Mouse (Mus musculus) cerebellum, postnatal 10 days (tissue): ENCODE measurements at regions not wholly inside any gene's neighbourhood (a gene's known extent, or its start where the extent isn't known, plus 50 kb on each side); places are given as distances from the start of the nearest gene placed in this dataset.

ENCODE experiments used
- DNase-seq, 2 experiments: peaks; one replicate each; pipeline ENCODE4 v3.0.0; 2021; ENCODE audit warnings: mixed read lengths in 2 of 2

- DNase-seq, result peak in 1 of 2 experiments; percentile 5
These were observed 205.1 kb upstream of the Epha3 start for GRCm38 (mm10) chr16:64068787-64069673.

- DNase-seq, result peak; percentile 6 to 13
These were observed 198.6 kb upstream of the Epha3 start for GRCm38 (mm10) chr16:64062584-64062983.

GRCm38 (mm10) chr16:64058712-64059111 is 194.7 kb upstream of the Epha3 start:
- peak; percentile 19 to 27 for DNase-seq

GRCm38 (mm10) chr16:64054346-64054745 is 190.4 kb upstream of the Epha3 start:
- DNase-seq, result peak; percentile 25 to 47

- no peak for DNase-seq
These were observed 184.1 kb upstream of the Epha3 start for GRCm38 (mm10) chr16:64048026-64048425.

GRCm38 (mm10) chr16:64033049-64033448 is 169.1 kb upstream of the Epha3 start:
- DNase-seq, result peak; percentile 80 to 81

- DNase-seq, result no peak
These were observed 160.0 kb upstream of the Epha3 start for GRCm38 (mm10) chr16:64023981-64024380.

GRCm38 (mm10) chr16:64000884-64001283 is 136.9 kb upstream of the Epha3 start:
- DNase-seq, result no peak

- DNase-seq, result no peak
These were observed 103.4 kb upstream of the Epha3 start for GRCm38 (mm10) chr16:63967407-63967806.

GRCm38 (mm10) chr16:63960786-63961185 is 96.8 kb upstream of the Epha3 start:
- no peak for DNase-seq

- DNase-seq, result peak in 1 of 2 experiments; percentile 15
These were observed 94.2 kb upstream of the Epha3 start for GRCm38 (mm10) chr16:63958154-63958553.

- peak; percentile 65 to 70 for DNase-seq
These were observed 61.2 kb upstream of the Epha3 start for GRCm38 (mm10) chr16:63925195-63925594.

GRCm38 (mm10) chr16:63921146-63921545 is 57.2 kb upstream of the Epha3 start:
- DNase-seq, result no peak
